Mouse (Mus musculus) hindbrain, embryonic 16.5 days (tissue): Measurements from ENCODE around the gene R3hdm2. TPM values are rescaled to one million over a fixed set of nuclear protein-coding genes. Genes with fewer than 3 reads are reported as not detected.

Experiments
- ATAC-seq: fragments of 200-750 bp; cut with Nextera tagmentation; 2 replicates; pipeline ENCODE4 v1.8.0; 2017; ENCODE audit warnings: moderate TSS enrichment, moderate library complexity
- H3K27ac ChIP-seq: fragments of 300-500 bp; sonication (generic); 2 replicates; pipeline ENCODE4 v1.5.1; 2014; ENCODE audit warnings: low read depth, mild to moderate bottlenecking, control low read depth, low read length, moderate library complexity
- H3K27me3 ChIP-seq: fragments of 300-500 bp; sonication (generic); replicated peaks from 2 replicates; pipeline ENCODE4 v1.6.1; 2014; ENCODE audit warnings: low read length; ENCODE audit not compliant: control insufficient read depth, insufficient read depth
- H3K36me3 ChIP-seq: fragments of 300-500 bp; sonication (generic); 2 replicates; pipeline ENCODE4 v1.6.1; 2014; ENCODE audit warnings: mild to moderate bottlenecking, low read length, moderate library complexity, mixed read lengths; ENCODE audit not compliant: control insufficient read depth, insufficient read depth
- H3K4me1 ChIP-seq: fragments of 300-500 bp; sonication (generic); 2 replicates; pipeline ENCODE4 v1.6.1; 2014; ENCODE audit warnings: low read depth, low read length; ENCODE audit not compliant: control insufficient read depth, insufficient read depth
- H3K4me2 ChIP-seq: fragments of 300-500 bp; sonication (generic); 2 replicates; pipeline ENCODE4 v1.6.1; 2014; ENCODE audit warnings: mild to moderate bottlenecking, low read length, control low read depth, moderate library complexity
- H3K4me3 ChIP-seq: fragments of 300-500 bp; sonication (generic); 2 replicates; pipeline ENCODE4 v1.5.1; 2014; ENCODE audit warnings: mild to moderate bottlenecking, low read length, control low read depth, moderate library complexity
- H3K9ac ChIP-seq: fragments of 300-500 bp; sonication (generic); 2 replicates; pipeline ENCODE4 v1.6.1; 2014; ENCODE audit warnings: low read depth, mild to moderate bottlenecking, control low read depth, low read length, moderate library complexity
- H3K9me3 ChIP-seq: fragments of 300-500 bp; sonication (generic); 2 replicates; pipeline ENCODE4 v1.6.1; 2014; ENCODE audit warnings: mild to moderate bottlenecking, low read length, moderate library complexity; ENCODE audit not compliant: control insufficient read depth
- WGBS: fragments of 180-500 bp; shearing (Covaris S2); extraction: QIAGEN DNeasy Blood & Tissue Kit; methylation state at CpG from one replicate; pipeline ENCODE4 v1.1.7; 2014; 5-methylcytosine and 5-hydroxymethylcytosine counted together
- polyA plus RNA-seq: library from polyadenylated mRNA; unstranded; fragments of >200 nt; fragmentation: Nextera tagmentation; extraction: Ambion mirVana; gene quantifications from 2 replicates; pipeline ENCODE4 v1.2.1, GENCODE M21; 2015

The R3hdm2 gene
- polyA plus RNA-seq, 1 experiment from 2014 or later = 34.0 TPM

GRCm38 (mm10) chr10:127475175-127475574, 95.0 kb downstream of the R3hdm2 start:
- H3K9ac ChIP-seq = no peak overlapping the region
- H3K27ac ChIP-seq = no peak overlapping the region
- ATAC-seq = no peak
- peaks cover 12% of the 10 kb centered on the region for H3K36me3 ChIP-seq
- H3K27me3 ChIP-seq = no peaks in the 10 kb centered on the region
- no peak overlapping the region for H3K4me3 ChIP-seq
- no peaks in the 10 kb centered on the region for H3K9me3 ChIP-seq
- no peaks in the 10 kb centered on the region for H3K4me1 ChIP-seq
- 93% methylated on average over 4 of the region's 4 CpGs for WGBS
- no peak overlapping the region for H3K4me2 ChIP-seq

DNA sequence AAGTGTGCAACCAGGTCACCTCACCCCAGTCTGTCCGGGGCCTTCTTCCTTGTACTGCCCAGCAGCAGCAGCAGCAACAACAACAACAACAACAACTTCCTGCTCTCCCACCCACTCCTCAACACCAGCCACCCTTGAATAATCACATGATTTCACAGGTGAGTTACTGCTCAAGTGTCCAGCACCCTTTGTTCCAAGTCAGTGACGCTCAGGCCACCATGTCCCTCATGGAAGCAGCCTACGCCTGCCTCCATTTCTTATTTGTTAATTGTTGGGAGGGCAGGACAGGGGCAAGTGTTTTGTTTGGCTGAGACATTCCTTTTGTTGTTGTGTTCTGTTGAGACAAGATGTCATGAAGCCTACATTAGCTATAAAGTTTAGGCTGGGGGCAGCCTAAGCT, 96.4 kb downstream of the R3hdm2 start:
- no peaks in the 10 kb centered on the region for H3K27me3 ChIP-seq
- 71% methylated on average over 3 of the region's 3 CpGs for WGBS
- no peak overlapping the region for H3K4me2 ChIP-seq
- H3K9me3 ChIP-seq = no peaks in the 10 kb centered on the region
- H3K4me3 ChIP-seq = no peak overlapping the region
- no peaks in the 10 kb centered on the region for H3K4me1 ChIP-seq
- H3K9ac ChIP-seq = no peak overlapping the region
- H3K27ac ChIP-seq = no peak overlapping the region
- H3K36me3 ChIP-seq = peaks cover 12% of the 10 kb centered on the region
- no peak for ATAC-seq

GRCm38 (mm10) chr10:127477301-127477700, 97.2 kb downstream of the R3hdm2 start:
- H3K9ac ChIP-seq = no peak overlapping the region
- H3K36me3 ChIP-seq = peaks cover 8% of the 10 kb centered on the region
- H3K4me3 ChIP-seq = no peak overlapping the region
- no peak for ATAC-seq
- H3K27me3 ChIP-seq = no peaks in the 10 kb centered on the region
- WGBS = 86% methylated on average over 7 of the region's 7 CpGs
- H3K4me2 ChIP-seq = no peak overlapping the region
- no peak overlapping the region for H3K27ac ChIP-seq
- no peaks in the 10 kb centered on the region for H3K4me1 ChIP-seq
- no peaks in the 10 kb centered on the region for H3K9me3 ChIP-seq

- H3K27me3 ChIP-seq = no peaks in the 10 kb centered on the region
- H3K36me3 ChIP-seq = peaks cover 11% of the 10 kb centered on the region
- H3K4me3 ChIP-seq = no peak overlapping the region
- 0 out of 2 replicates have a peak, but pooled peaks have one; percentile 50 for ATAC-seq
- H3K4me2 ChIP-seq = no peak overlapping the region
- H3K9ac ChIP-seq = no peak overlapping the region
- WGBS = 96% methylated on average over 4 of the region's 4 CpGs
- no peaks in the 10 kb centered on the region for H3K4me1 ChIP-seq
- H3K27ac ChIP-seq = no peak overlapping the region
- H3K9me3 ChIP-seq = no peaks in the 10 kb centered on the region
Measured at GRCm38 (mm10) chr10:127479131-127479530, 99.0 kb downstream of the R3hdm2 start.

DNA sequence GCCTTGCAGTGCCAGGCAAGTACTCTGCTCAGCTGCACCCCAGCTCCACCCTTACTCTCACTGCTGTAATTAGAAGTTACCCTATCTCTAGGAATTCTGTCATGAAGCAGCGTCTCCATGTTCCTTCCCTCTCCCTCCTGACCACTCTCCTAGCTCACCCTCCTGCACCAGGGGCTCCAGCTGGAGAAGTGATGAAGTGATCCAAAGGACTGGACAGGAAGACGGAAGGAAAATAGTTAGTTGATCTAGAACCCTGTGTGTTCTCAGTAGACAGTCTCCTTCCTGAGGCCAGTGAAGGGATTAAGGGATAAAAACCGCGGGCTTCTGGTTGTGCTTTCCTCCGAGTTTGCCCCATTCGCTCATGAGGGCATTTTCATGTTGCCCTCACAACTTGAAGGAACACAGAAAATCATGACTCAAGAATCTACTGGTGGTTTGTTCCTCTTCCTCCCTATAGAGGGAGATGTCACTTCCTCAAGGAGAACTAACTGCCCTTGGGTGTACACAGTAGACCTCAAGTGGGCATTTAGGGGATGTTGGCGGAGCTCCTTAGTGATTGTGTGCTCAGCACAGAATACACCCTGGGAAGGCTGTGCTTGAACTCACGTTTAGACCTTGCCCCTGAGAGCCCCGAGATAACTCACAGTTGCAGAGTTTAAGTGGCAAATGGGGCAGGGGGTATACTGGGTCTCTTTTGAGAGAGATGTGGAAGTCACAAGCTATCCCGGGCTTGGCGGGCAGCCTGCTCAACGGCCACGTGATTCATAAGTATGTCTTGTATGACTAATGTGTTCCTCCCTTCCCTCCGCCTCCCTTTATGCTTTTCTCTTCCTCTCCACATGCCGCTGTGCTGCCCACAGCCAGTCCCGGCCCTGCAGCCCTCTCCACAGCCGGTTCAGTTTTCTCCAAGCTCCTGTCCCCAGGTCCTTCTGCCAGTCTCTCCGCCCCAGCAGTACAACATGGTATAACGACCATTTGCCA, 101.0 kb downstream of the R3hdm2 start:
- WGBS = 84% methylated on average over 19 of the region's 19 CpGs
- H3K36me3 ChIP-seq = peaks cover 15% of the 10 kb centered on the region
- no peaks in the 10 kb centered on the region for H3K9me3 ChIP-seq

DNA sequence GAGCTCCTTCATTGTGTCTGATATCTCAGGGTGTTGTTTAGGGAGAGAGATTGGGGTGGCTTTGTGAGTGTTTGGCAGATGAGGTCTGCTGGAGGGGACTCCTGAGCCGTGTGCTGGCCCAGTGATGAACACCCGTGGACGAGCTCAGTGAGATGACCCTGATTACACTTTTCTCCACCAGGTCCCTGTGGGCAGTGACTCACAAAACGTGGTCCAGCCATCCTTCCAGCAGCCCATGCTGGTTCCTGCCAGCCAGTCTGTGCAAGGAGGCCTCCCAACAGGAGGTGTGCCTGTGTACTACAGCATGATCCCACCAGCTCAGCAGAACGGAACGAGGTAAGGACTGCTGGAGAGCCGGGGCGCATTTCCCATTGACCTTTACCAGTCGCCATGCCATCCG, 105.1 kb downstream of the R3hdm2 start:
- no peak for ATAC-seq
- no peak overlapping the region for H3K4me3 ChIP-seq

More for the DNA sequence above, 101.0 kb downstream of the R3hdm2 start:
- Histone ChIP-seq H3K9ac (no peak overlapping the region), H3K4me2 (no peak overlapping the region), H3K27me3 (no peaks in the 10 kb centered on the region), H3K27ac (no peak overlapping the region), H3K4me1 (no peaks in the 10 kb centered on the region), H3K4me3 (no peak overlapping the region)
- peak; percentile 42; the same call in 1 of the 2 replicates for ATAC-seq

DNA sequence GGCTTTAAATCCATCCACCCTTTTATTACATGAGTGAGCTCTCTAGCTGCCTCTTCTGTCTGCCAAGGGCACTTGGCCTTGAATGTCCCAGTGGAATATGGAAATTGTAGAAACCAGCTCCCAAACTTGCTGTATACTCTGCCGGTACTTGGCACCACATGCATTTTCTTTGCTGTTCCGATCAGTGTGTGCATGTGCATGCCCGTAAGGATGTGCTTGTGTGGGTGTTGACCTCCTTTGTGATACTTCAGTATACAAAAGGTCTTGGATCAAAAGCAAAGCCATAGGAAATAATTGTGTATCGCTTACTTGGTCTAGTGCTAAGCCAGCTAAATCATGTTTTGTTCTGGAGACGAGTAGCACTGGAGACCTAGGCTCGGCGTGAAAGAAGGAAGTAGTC, 108.7 kb downstream of the R3hdm2 start:
- H3K27ac ChIP-seq = no peak overlapping the region

More for the DNA sequence above, 105.1 kb downstream of the R3hdm2 start:
- Histone ChIP-seq H3K27ac (no peak overlapping the region), H3K9ac (no peak overlapping the region), H3K9me3 (no peaks in the 10 kb centered on the region), H3K36me3 (peaks cover 11% of the 10 kb centered on the region), H3K4me2 (no peak overlapping the region), H3K4me1 (peaks cover 6% of the 10 kb centered on the region), H3K27me3 (no peaks in the 10 kb centered on the region)
- WGBS = 90% methylated on average over 10 of the region's 10 CpGs

DNA sequence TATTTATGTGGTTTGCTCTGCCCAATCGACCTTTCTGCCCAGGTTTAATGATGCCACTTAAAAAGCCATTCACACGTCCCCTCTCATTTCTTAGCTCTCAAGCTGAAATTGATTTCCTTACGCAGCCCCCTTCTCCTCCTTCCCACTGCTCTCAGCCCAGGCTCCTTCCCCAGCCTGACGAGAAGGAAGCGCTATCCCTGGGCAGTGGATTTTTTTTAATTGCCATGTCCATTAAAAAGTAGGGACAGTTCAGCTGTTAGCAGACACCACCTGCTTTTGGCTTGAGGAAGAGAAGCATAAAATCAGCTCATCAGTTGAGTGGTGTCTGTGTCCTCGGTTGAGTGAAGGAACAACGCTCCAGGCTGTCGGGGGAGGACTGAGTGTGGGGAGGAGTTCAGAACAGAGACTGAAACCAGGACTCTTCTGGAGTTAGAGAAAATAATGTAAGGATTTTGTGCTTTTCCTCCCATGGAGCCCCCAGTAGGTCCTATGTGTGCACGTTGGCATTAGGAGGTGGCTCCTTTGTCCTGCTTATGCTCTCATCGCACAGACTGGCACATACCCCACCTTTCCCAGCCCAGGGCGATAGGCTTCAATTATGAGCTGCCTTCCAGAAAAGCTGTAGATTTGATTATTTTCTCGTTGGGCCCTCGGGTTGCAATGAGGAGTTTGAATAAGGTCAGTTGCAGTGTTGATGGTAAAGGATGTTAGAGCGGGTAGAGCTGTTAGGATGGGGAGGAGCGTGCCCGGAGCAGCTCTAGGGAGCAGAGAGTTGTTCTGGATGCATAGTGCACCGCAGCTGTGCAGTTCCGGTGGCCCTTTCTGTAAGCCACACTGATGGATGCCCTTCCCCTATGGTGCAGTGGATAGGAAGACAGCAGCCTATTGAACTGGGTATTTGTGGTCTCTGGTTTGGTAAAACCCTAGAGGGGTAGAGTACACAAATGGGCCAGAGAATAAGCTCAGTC, 110.3 kb downstream of the R3hdm2 start:
- Histone ChIP-seq H3K4me3 (no peak overlapping the region), H3K9me3 (no peaks in the 10 kb centered on the region), H3K27ac (peak overlapping the region; percentile 76), H3K4me1 (peaks cover 15% of the 10 kb centered on the region), H3K36me3 (peaks cover 21% of the 10 kb centered on the region), H3K9ac (peak overlapping the region; percentile 4; the same call in 1 of the 2 replicates), H3K27me3 (no peaks in the 10 kb centered on the region), H3K4me2 (no peak overlapping the region)
- ATAC-seq = peak; percentile 72
- WGBS = 58% methylated on average over 18 of the region's 18 CpGs

More for the DNA sequence above, 108.7 kb downstream of the R3hdm2 start:
- H3K4me3 ChIP-seq = no peak overlapping the region
- no peak for ATAC-seq
- no peaks in the 10 kb centered on the region for H3K9me3 ChIP-seq
- no peak overlapping the region for H3K9ac ChIP-seq
- WGBS = 76% methylated on average over 7 of the region's 7 CpGs
- no peak overlapping the region for H3K4me2 ChIP-seq
- H3K27me3 ChIP-seq = no peaks in the 10 kb centered on the region
- H3K36me3 ChIP-seq = peaks cover 13% of the 10 kb centered on the region
- peaks cover 15% of the 10 kb centered on the region for H3K4me1 ChIP-seq
